Mouse (Mus musculus): ENCODE results near the gene Tmem201. TPM values are rescaled to one million over a fixed set of nuclear protein-coding genes. Genes with fewer than 3 reads are reported as not detected.

Tmem201 gene
- polyA plus RNA-seq, 1 experiment: 74.0 TPM

DNA sequence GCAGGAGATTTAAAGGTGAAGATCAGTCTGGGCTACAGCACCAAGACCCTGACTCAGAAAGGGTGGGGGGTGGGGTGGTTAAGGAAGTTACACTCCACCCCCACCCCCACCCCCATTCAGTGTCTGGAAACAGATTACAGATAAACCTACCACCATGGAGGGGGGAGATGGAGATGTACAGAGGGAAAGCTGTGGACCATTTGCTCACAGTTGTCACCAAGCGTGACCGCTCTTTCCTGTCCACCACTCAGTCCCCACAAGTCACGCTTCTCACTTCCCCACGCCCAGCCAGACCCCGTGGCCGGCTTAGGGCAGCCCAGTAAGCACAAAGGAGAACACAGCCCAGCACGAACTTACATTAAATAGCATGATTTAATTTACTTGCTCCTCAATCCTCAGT is 6.3 kb upstream of the Tmem201 start:
- DNase-seq (ENCODE audit: low read depth): no peak
- TF ChIP-seq POLR2A (IDR thresholded peaks at IDR 0.05; ENCODE audit: borderline replicate concordance, extremely low read depth, insufficient read depth, insufficient read length, poor library complexity, severe bottlenecking): no peak
- TF ChIP-seq CTCF (IDR thresholded peaks at IDR 0.05; ENCODE audit: borderline replicate concordance, extremely low read depth, insufficient read depth, insufficient read length): no peak

DNA sequence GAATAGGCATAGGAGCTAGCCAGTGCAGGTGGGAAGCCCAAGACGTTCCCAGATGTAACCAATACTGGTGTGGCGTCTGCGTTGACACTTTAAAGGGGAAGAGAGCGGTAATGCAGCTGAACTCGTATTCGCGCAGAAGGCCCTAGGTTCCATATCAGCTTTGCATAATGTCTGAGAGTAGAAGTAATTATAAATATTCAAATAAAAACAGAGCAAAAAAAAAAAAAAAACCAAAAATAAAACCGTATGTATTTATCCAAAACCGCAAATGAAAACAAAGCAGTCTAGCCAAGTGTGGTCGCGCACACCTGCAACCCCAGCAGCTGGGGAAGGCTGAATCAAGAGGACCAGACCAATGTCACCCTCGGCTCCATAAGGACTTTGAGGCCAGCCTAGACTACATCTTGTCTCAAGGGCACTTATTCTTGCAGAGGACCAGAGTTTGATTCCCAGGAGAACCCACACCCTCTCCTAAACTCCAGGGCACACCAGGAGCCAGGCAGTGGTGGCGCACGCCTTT is 4.2 kb upstream of the Tmem201 start:
- no peak for DNase-seq (ENCODE audit: low read depth)
- TF ChIP-seq CTCF (IDR thresholded peaks at IDR 0.05; ENCODE audit: borderline replicate concordance, extremely low read depth, insufficient read depth, insufficient read length) (no peak), POLR2A (IDR thresholded peaks at IDR 0.05; ENCODE audit: borderline replicate concordance, extremely low read depth, insufficient read depth, insufficient read length, poor library complexity, severe bottlenecking) (no peak)

DNA sequence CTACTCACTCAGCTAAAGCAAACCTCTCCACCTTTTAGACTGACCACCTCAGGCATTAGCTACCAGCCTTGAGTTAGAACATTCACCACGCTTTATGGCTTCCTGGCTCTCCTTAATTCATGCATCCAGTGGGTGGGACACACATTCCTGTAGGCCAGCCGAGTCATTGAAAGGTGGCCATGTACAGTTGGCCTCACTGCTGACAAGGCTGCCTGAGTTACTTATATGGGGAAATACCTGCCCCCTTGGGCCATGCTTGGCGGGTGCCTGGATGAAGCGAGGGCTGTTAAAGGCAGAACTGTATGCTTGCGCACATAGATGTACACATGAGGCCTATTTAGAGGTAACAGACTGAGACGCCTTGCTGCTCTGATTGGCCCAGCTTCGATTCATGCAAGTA is 2.5 kb upstream of the Tmem201 start:
- TF ChIP-seq POLR2A (IDR thresholded peaks at IDR 0.05; ENCODE audit: borderline replicate concordance, extremely low read depth, insufficient read depth, insufficient read length, poor library complexity, severe bottlenecking) (no peak), CTCF (IDR thresholded peaks at IDR 0.05; ENCODE audit: borderline replicate concordance, extremely low read depth, insufficient read depth, insufficient read length) (no peak)

DNA sequence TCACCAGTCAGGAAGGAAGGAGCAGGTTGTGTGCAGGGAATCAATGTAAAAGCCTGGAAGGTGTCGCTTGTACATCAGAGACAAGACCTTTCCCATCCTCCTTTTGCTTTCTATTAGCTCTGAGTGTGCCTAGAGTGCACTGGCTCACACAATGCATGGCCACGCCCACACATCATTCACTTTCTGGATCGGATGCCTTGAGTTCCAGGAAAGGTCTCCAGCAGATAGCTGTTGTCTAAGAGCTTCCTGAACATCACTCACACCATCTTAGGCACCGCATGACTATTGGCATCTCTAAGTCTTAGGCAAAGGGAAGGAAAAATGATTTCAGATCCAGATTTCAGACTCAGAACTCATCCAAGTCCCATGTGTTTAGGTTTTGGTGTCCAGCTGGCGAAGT is 1.6 kb upstream of the Tmem201 start:
- TF ChIP-seq POLR2A (IDR thresholded peaks at IDR 0.05; ENCODE audit: borderline replicate concordance, extremely low read depth, insufficient read depth, insufficient read length, poor library complexity, severe bottlenecking): no peak
- no peak for TF ChIP-seq CTCF (IDR thresholded peaks at IDR 0.05; ENCODE audit: borderline replicate concordance, extremely low read depth, insufficient read depth, insufficient read length)
- DNase-seq (ENCODE audit: low read depth): no peak

More for the DNA sequence above, 2.5 kb upstream of the Tmem201 start:
- no peak for DNase-seq (ENCODE audit: low read depth)

DNA sequence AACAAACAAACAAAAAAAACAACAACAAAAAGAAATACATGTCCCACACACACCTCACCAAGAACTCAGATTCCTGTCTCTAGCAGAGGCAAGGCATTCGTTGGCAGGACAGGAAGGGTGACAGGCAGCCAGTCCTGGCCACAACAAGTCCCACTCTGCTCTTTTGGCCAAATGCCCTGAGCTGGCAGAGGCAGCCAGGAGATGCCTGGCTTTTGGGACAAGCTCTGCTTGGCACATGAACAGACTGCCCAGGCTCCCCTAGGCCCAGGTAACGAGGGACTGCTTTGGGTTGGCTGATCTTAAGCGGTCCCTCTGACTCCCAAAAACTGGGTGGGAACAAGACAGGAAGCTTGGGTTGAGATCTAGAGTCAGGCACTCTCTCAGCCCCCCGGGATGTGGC is 1.3 kb downstream of the Tmem201 start:
- TF ChIP-seq POLR2A (IDR thresholded peaks at IDR 0.05; ENCODE audit: borderline replicate concordance, extremely low read depth, insufficient read depth, insufficient read length, poor library complexity, severe bottlenecking) (no peak), CTCF (IDR thresholded peaks at IDR 0.05; ENCODE audit: borderline replicate concordance, extremely low read depth, insufficient read depth, insufficient read length) (no peak)
- DNase-seq (ENCODE audit: low read depth): peak; percentile 82

DNA sequence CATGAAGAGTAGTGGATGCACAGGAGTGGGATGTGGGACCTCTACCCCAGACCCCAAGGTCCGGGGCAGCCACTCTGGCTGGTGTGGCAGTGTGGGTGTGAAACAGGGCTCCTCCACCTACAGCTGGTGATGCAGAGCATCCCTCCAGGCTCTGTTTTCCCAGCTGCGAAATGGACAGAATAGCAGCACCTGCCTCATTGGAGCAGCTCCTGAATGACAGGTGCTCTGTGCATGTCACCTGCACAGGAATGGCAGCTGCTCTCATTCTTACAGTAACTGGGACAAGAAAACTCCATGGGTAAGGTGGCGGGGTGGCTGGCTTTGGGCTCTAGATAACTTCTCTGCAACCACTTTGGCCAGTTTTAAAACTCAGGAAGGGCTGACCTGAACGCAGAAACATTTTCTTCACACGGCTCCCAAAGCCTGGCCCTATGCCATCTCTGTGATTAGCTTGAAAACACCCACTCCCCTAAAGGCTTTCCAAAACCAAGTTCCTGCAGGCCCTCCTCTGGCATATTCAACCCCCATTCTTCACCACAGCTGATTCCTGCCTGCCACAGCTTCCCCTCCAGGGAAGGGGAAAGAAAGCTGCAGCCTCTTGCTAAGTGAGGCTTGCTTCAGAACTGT is 2.1 kb downstream of the Tmem201 start:
- TF ChIP-seq CTCF (IDR thresholded peaks at IDR 0.05; ENCODE audit: borderline replicate concordance, extremely low read depth, insufficient read depth, insufficient read length): no peak
- no peak for TF ChIP-seq POLR2A (IDR thresholded peaks at IDR 0.05; ENCODE audit: borderline replicate concordance, extremely low read depth, insufficient read depth, insufficient read length, poor library complexity, severe bottlenecking)
- DNase-seq (ENCODE audit: low read depth): no peak

DNA sequence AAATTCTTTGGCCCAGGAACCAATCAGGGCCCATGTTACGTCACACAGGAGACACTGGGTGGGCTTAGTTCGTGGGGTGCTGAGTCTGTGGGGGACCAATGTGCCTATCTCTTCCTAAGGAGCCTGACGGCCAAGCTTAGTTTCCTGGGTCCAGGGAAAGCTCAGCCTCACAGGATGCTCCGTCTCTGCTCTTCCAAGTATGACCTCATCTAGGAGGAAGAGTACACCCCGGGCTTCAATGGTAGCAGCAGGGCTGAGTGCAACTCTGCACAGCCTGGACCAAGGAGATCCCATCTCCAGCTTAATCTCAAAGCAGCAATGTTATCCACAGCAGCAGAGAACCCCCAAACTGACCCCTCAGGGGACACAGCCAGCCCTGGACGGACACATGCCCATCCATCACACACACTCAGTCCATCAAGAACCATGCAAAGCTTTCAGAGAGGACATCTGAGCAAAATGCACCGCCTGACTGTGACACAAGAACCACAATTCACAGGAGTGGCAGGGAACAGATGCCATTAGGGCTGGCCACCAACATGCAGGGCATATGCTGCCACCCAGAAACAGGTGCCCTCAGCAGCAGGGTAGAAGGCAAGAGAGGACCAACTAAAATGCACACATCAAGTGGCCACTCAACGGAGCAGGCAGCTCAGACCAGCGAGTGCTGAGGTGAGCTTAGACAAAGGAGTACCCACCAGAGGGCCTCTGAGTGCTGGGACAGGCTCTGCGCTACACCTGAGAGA is 2.9 kb downstream of the Tmem201 start:
- DNase-seq (ENCODE audit: low read depth): no peak
- TF ChIP-seq CTCF (IDR thresholded peaks at IDR 0.05; ENCODE audit: borderline replicate concordance, extremely low read depth, insufficient read depth, insufficient read length) (no peak), POLR2A (IDR thresholded peaks at IDR 0.05; ENCODE audit: borderline replicate concordance, extremely low read depth, insufficient read depth, insufficient read length, poor library complexity, severe bottlenecking) (no peak)

- DNase-seq (ENCODE audit: low read depth): no peak
- TF ChIP-seq POLR2A (IDR thresholded peaks at IDR 0.05; ENCODE audit: borderline replicate concordance, extremely low read depth, insufficient read depth, insufficient read length, poor library complexity, severe bottlenecking): no peak
- TF ChIP-seq CTCF (IDR thresholded peaks at IDR 0.05; ENCODE audit: borderline replicate concordance, extremely low read depth, insufficient read depth, insufficient read length): no peak
Observed at GRCm38 (mm10) chr4:149734246-149734645, 3.6 kb downstream of the Tmem201 start.

DNA sequence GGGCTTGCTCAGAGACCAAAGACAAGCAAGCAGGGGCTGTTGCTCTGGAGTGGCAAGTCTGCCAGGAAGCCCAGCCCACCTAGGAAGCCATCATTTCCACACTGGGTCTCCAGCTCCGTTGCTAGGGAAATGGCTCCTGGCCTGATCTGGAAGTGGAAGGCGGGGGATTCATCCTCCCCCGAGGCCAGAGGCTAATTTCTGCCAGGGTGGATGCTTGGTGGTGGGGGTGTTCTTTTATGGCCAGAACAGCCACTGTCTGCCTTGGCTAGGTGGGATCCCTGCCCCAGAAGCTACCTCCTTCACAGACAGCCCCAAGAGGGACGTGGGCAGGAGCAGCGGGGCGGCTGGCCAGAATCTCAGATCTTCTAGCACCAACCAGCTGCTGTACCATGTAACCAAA is 4.1 kb downstream of the Tmem201 start:
- peak; percentile 73 for DNase-seq (ENCODE audit: low read depth)
- TF ChIP-seq POLR2A (IDR thresholded peaks at IDR 0.05; ENCODE audit: borderline replicate concordance, extremely low read depth, insufficient read depth, insufficient read length, poor library complexity, severe bottlenecking) (no peak), CTCF (IDR thresholded peaks at IDR 0.05; ENCODE audit: borderline replicate concordance, extremely low read depth, insufficient read depth, insufficient read length) (no peak)

- no peak for TF ChIP-seq CTCF (IDR thresholded peaks at IDR 0.05; ENCODE audit: borderline replicate concordance, extremely low read depth, insufficient read depth, insufficient read length)
- no peak for TF ChIP-seq POLR2A (IDR thresholded peaks at IDR 0.05; ENCODE audit: borderline replicate concordance, extremely low read depth, insufficient read depth, insufficient read length, poor library complexity, severe bottlenecking)
- DNase-seq (ENCODE audit: low read depth): no peak
Observed at GRCm38 (mm10) chr4:149732800-149733199, 5.0 kb downstream of the Tmem201 start.

DNA sequence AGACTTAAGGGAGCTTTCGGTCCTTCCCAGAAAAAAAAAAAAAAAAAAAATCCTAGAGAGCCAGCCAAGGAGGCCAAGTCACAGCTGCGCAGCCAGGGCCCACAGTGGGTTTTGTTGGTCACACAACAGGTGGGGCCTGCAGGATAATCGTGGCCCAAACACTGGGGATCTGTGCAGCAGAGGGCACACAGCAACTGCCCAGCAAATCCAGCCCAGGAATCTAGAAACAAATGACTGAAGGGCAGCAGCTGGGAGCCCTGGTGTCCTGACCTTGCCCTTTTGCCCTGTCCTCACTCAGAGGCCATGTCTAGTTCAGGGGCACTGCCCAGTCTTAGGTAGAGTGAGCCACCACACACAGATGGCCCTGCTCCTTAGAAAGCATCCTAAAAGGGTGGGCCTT is 5.5 kb downstream of the Tmem201 start:
- TF ChIP-seq POLR2A (IDR thresholded peaks at IDR 0.05; ENCODE audit: borderline replicate concordance, extremely low read depth, insufficient read depth, insufficient read length, poor library complexity, severe bottlenecking) (no peak), CTCF (IDR thresholded peaks at IDR 0.05; ENCODE audit: borderline replicate concordance, extremely low read depth, insufficient read depth, insufficient read length) (no peak)
- no peak for DNase-seq (ENCODE audit: low read depth)

GRCm38 (mm10) chr4:149730827-149731226 is 7.0 kb downstream of the Tmem201 start:
- TF ChIP-seq POLR2A (IDR thresholded peaks at IDR 0.05; ENCODE audit: borderline replicate concordance, extremely low read depth, insufficient read depth, insufficient read length, poor library complexity, severe bottlenecking) (no peak), CTCF (IDR thresholded peaks at IDR 0.05; ENCODE audit: borderline replicate concordance, extremely low read depth, insufficient read depth, insufficient read length) (no peak)
- DNase-seq (ENCODE audit: low read depth): no peak
